Mouse (Mus musculus) midbrain, embryonic 12.5 days (tissue): ENCODE data around the gene Ccdc110. TPM values are rescaled to one million over a fixed set of nuclear protein-coding genes. Genes with fewer than 3 reads are reported as not detected.

Experiments used
- ATAC-seq: fragments of 200-750 bp; cut with Nextera tagmentation; 2 replicates; pipeline ENCODE4 v1.8.0; 2017; ENCODE audit warnings: low read depth, moderate TSS enrichment, moderate library complexity; ENCODE audit not compliant: low FRiP score
- H3K27ac ChIP-seq: fragments of 300-500 bp; sonication (generic); replicated peaks from 2 replicates; pipeline ENCODE4 v1.5.1; 2016; ENCODE audit warnings: mild to moderate bottlenecking
- H3K27me3 ChIP-seq: fragments of 300-500 bp; sonication (generic); 2 replicates; pipeline ENCODE4 v1.6.1; 2016; ENCODE audit warnings: mild to moderate bottlenecking
- H3K36me3 ChIP-seq: fragments of 300-500 bp; sonication (generic); 2 replicates; pipeline ENCODE4 v1.6.1; 2016
- H3K4me1 ChIP-seq: fragments of 300-500 bp; sonication (generic); 2 replicates; pipeline ENCODE4 v1.6.1; 2016
- H3K4me2 ChIP-seq: fragments of 300-500 bp; sonication (generic); replicated peaks from 2 replicates; pipeline ENCODE4 v1.6.1; 2016; ENCODE audit warnings: mild to moderate bottlenecking, moderate library complexity
- H3K4me3 ChIP-seq: fragments of 300-500 bp; sonication (generic); 2 replicates; pipeline ENCODE4 v1.5.1; 2016; ENCODE audit warnings: mild to moderate bottlenecking
- H3K9ac ChIP-seq: fragments of 300-500 bp; sonication (generic); replicated peaks from 2 replicates; pipeline ENCODE4 v1.6.1; 2016; ENCODE audit warnings: mild to moderate bottlenecking, moderate library complexity
- H3K9me3 ChIP-seq: fragments of 300-500 bp; sonication (generic); 2 replicates; pipeline ENCODE4 v1.6.1; 2016; ENCODE audit warnings: mild to moderate bottlenecking
- WGBS: fragments of 180-500 bp; shearing (Covaris S2); methylation state at CpG from one replicate; pipeline ENCODE4 v1.1.7; 2016; 5-methylcytosine and 5-hydroxymethylcytosine counted together
- polyA plus RNA-seq: library from polyadenylated mRNA; unstranded; fragments of >200 nt; fragmentation: Nextera tagmentation; extraction: Ambion mirVana; gene quantifications from 2 replicates; pipeline ENCODE4 v1.2.1, GENCODE M21; 2016

Ccdc110 gene
- polyA plus RNA-seq, 1 experiment from 2014 or later, result not detected

DNA sequence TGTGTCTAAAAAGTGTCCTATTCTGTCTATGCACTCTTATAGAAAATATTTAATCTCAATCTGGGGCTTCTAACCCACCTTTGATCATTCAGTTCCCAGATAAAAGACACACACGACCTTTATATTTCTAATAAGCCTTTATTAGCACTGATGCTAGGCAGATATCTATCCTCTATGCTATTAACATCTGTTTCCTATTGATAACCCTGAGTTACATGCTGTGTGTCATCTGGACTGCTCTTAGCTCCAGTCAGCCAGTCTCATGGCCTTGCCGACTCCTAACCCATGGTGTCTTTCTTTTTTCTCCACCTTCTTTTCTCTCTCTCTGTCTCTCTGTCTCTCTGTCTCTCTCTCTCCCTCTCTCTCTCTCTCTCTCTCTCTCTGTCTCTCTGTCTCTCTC is 53.8 kb downstream of the Ccdc110 start:
- Histone ChIP-seq H3K27me3 (no peaks in the 10 kb centered on the region), H3K4me3 (no peak overlapping the region), H3K9ac (no peak overlapping the region), H3K36me3 (peaks cover 24% of the 10 kb centered on the region), H3K27ac (no peak overlapping the region), H3K9me3 (no peaks in the 10 kb centered on the region), H3K4me1 (no peaks in the 10 kb centered on the region), H3K4me2 (no peak overlapping the region)
- no peak for ATAC-seq
- WGBS, result 64% methylated on average over 2 of the region's 2 CpGs

DNA sequence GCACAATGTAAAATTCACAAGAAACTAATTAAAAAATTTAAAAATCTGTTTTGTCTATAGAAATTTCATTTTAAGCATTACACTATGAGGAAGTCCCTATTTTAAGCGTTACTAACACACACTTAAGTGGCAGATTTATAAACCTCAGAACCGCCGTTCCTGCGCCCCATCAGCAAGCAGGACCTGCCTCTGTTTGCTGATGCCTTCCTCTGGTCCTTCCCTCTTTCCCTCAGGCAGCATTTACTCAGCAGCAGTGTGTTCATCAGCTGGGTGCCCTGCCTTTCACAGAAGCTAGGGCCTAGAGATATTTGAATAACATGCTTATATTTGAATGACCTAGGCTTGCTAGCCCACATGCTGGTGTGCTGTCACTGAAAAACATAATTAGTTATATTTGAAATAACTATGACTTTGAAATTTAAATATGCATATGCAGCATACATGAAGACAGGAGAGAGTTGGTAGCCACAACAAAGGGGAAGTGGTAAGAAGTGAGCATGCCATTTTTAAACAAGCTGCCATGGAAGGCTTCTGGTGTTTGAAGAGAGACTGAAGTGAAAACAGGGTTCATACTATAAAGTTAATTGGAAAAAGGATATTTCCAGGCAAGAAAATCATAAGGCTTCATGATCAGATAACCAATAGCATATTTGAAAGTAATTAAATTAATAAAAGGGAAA is 56.4 kb downstream of the Ccdc110 start:
- Histone ChIP-seq H3K4me3 (no peak overlapping the region), H3K9ac (no peak overlapping the region), H3K27ac (no peak overlapping the region), H3K4me1 (no peaks in the 10 kb centered on the region), H3K27me3 (no peaks in the 10 kb centered on the region), H3K4me2 (no peak overlapping the region), H3K36me3 (peaks cover 28% of the 10 kb centered on the region), H3K9me3 (no peaks in the 10 kb centered on the region)
- ATAC-seq, result no peak
- whole genome bisulfite sequencing, result 96% methylated on average over 4 of the region's 4 CpGs

Other genes with a start within 250 kb of the Ccdc110 start
- gene Pdlim3, start 49.2 kb upstream of the Ccdc110 start, polyA plus RNA-seq, result 23.1 and 30.5 TPM in 2 replicates
- 3.4 and 3.6 TPM in 2 replicates for gene 1700029J07Rik, start 40.6 kb downstream of the Ccdc110 start, polyA plus RNA-seq
- 54.5 and 56.5 TPM in 2 replicates for gene Ufsp2, start 40.9 kb downstream of the Ccdc110 start, polyA plus RNA-seq
- gene Lrp2bp, start 64.7 kb downstream of the Ccdc110 start, polyA plus RNA-seq, result 0.34 and 0.47 TPM in 2 replicates
- gene Ankrd37, start 71.1 kb downstream of the Ccdc110 start, polyA plus RNA-seq, result 21.9 and 26.8 TPM in 2 replicates
- 25.5 and 27.6 TPM in 2 replicates for gene Cfap97, start 217.2 kb downstream of the Ccdc110 start, polyA plus RNA-seq
- 4.6 and 5.3 TPM in 2 replicates for gene Snx25, start 217.5 kb downstream of the Ccdc110 start, polyA plus RNA-seq